Mouse (Mus musculus) myocyte (in vitro differentiated cells): ENCODE results near the gene Sucla2.

Experiments
- CEBPB ChIP-seq: IDR thresholded peaks from 2 replicates; pipeline ENCODE4 v1.6.1; 2011; ENCODE audit warnings: mild to moderate bottlenecking, moderate library complexity; ENCODE audit not compliant: poor library complexity, insufficient read depth, severe bottlenecking
- E2F4 ChIP-seq: IDR thresholded peaks from one replicate; pipeline ENCODE4 v1.6.1; 2011; ENCODE audit warnings: mild to moderate bottlenecking, control low read depth, moderate library complexity; ENCODE audit not compliant: insufficient read depth
- MAX ChIP-seq: IDR thresholded peaks from one replicate; pipeline ENCODE4 v1.6.1; 2011; ENCODE audit warnings: low read depth, mild to moderate bottlenecking, control low read depth
- MYOG ChIP-seq, 3 experiments: IDR thresholded peaks; one replicate each; pipeline ENCODE4 v1.6.1; 2011; ENCODE audit warnings: control low read depth in 2 of 3, low read depth in 2 of 3, mild to moderate bottlenecking in 2 of 3; ENCODE audit not compliant: insufficient read length in 2 of 3, control insufficient read depth in 1 of 3, insufficient read depth in 1 of 3
- POLR2A ChIP-seq: IDR thresholded peaks from one replicate; pipeline ENCODE4 v1.6.1; 2011; ENCODE audit warnings: low read depth, mild to moderate bottlenecking, control low read depth, moderate library complexity; ENCODE audit not compliant: insufficient read length
- TCF3 ChIP-seq: IDR thresholded peaks from one replicate; pipeline ENCODE4 v1.6.1; 2011; ENCODE audit warnings: low read depth, control low read depth; ENCODE audit not compliant: insufficient read length
- USF1 ChIP-seq: IDR thresholded peaks from one replicate; pipeline ENCODE4 v1.6.1; 2011; ENCODE audit warnings: low read depth, mild to moderate bottlenecking, control low read depth, moderate library complexity

DNA sequence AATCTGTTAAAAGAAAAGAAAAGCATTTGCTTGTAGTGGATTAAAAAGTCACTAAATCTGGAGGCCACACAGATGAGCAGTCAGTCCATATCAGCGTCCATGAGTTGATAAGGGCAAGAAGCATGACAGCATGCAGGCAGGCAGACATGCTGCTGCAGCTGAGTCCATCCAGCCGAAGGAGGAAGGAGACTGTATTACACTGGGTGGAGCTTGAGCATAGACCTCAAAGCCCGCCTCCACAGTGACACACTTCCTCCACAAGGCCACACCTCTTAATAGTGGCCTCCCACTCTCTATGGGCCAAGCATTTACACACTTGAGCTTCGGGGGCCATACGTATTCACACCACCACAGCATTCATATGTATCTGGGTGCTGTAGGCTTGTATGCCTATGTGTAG, 48.9 kb downstream of the Sucla2 start:
- TF ChIP-seq MYOG (IDR thresholded peaks at IDR 0.05; ENCODE audit: control insufficient read depth in 1 of 3, insufficient read depth in 1 of 3, insufficient read length in 2 of 3, low read depth in 2 of 3), result no peak
- no peak for TF ChIP-seq USF1
- no peak for TF ChIP-seq MAX
- TF ChIP-seq POLR2A, result no peak
- TF ChIP-seq TCF3, result no peak
- no peak for TF ChIP-seq E2F4
- TF ChIP-seq CEBPB, result no peak
